Mouse (Mus musculus) v-Abl transformed pro-B cells (cell line): ENCODE data around the gene AC134908.4.

Source experiments
- in situ Hi-C, 2 experiments: fragments of 400-800 bp; cut with MboI; formaldehyde crosslinking; loops; one replicate each; pipeline ENCODE4 v1.15.1; 2025; ENCODE audit not compliant: unreplicated experiment in 2 of 2

Gene AC134908.4

GRCm38 (mm10) chr17:25795609-25796092 is at the start of gene AC134908.4:
Gene AC134908.4, minus strand, starts transcription at chr17:25795659.
- in situ Hi-C loops, result no loop called here

- in situ Hi-C loops, result no loop called here
Observed at GRCm38 (mm10) chr17:25844396-25844901, 49.0 kb upstream of the AC134908.4 start, which contains the start of gene Rhot2. Gene Rhot2, minus strand, starts transcription at chr17:25844851.

GRCm38 (mm10) chr17:25843636-25844395 is 48.4 kb upstream of the AC134908.4 start:
- in situ Hi-C loops, result no loop called here

- in situ Hi-C loops, result no loop called here
Observed at GRCm38 (mm10) chr17:25843122-25843521, 47.7 kb upstream of the AC134908.4 start.

GRCm38 (mm10) chr17:25842509-25842908 is 47.0 kb upstream of the AC134908.4 start:
- in situ Hi-C loops, result no loop called here

GRCm38 (mm10) chr17:25841117-25841880 is 45.8 kb upstream of the AC134908.4 start, which contains the start of gene Gm20683:
Gene Gm20683, minus strand, starts transcription at chr17:25841763.
- in situ Hi-C loops, result no loop called here

GRCm38 (mm10) chr17:25840519-25840918 is 45.1 kb upstream of the AC134908.4 start:
- in situ Hi-C loops, result no loop called here

GRCm38 (mm10) chr17:25839455-25840235 is 44.2 kb upstream of the AC134908.4 start:
- in situ Hi-C loops, result loop anchor here in 1 of 2 experiments (5.0 kb wide), 1 partner anchor 33 kb away; no protein-coding TSS in a partner anchor

GRCm38 (mm10) chr17:25838904-25839303 is 43.4 kb upstream of the AC134908.4 start:
- in situ Hi-C loops, result loop anchor here in 1 of 2 experiments (5.0 kb wide), 1 partner anchor 33 kb away; no protein-coding TSS in a partner anchor

- in situ Hi-C loops, result loop anchor here in 1 of 2 experiments (5.0 kb wide), 1 partner anchor 35 kb away; no protein-coding TSS in a partner anchor
Observed at GRCm38 (mm10) chr17:25837533-25837932, 42.1 kb upstream of the AC134908.4 start.

- in situ Hi-C loops, result loop anchor here in 1 of 2 experiments (5.0 kb wide), 1 partner anchor 35 kb away; no protein-coding TSS in a partner anchor
Observed at GRCm38 (mm10) chr17:25837076-25837410, 41.6 kb upstream of the AC134908.4 start, which contains the start of gene Rhbdl1. Gene Rhbdl1, minus strand, starts transcription at chr17:25837295.

GRCm38 (mm10) chr17:25836397-25837075 is 41.1 kb upstream of the AC134908.4 start:
- in situ Hi-C loops, result loop anchor here in 1 of 2 experiments (5.0 kb wide), 1 partner anchor 36 kb away; no protein-coding TSS in a partner anchor

GRCm38 (mm10) chr17:25835816-25836215 is 40.4 kb upstream of the AC134908.4 start:
- in situ Hi-C loops, result loop anchor here in 1 of 2 experiments (5.0 kb wide), 1 partner anchor 36 kb away; no protein-coding TSS in a partner anchor

- in situ Hi-C loops, result loop anchor here in 1 of 2 experiments (5.0 kb wide), 1 partner anchor 37 kb away; no protein-coding TSS in a partner anchor
Observed at GRCm38 (mm10) chr17:25835301-25835700, 39.8 kb upstream of the AC134908.4 start.

- in situ Hi-C loops, result loop anchor here in 1 of 2 experiments (5.0 kb wide), 1 partner anchor 38 kb away; no protein-coding TSS in a partner anchor
Observed at GRCm38 (mm10) chr17:25834595-25835222, 39.2 kb upstream of the AC134908.4 start.

GRCm38 (mm10) chr17:25833961-25834594 is 38.6 kb upstream of the AC134908.4 start:
- in situ Hi-C loops, result no loop called here

- in situ Hi-C loops, result no loop called here
Observed at GRCm38 (mm10) chr17:25833291-25833663, 37.8 kb upstream of the AC134908.4 start, which contains the start of gene Stub1. Gene Stub1, minus strand, starts transcription at chr17:25833404.
